Mouse (Mus musculus) small intestine, adult 2 months (tissue): Measurements from ENCODE around the gene Sdhb.

Source experiments
- CTCF ChIP-seq: fragments of 200-500 bp; IDR thresholded peaks from 2 replicates; pipeline ENCODE4 v1.5.1; 2012; ENCODE audit warnings: low read depth, mild to moderate bottlenecking, control low read depth, inconsistent platforms, low read length, moderate library complexity, mixed read lengths; ENCODE audit not compliant: insufficient replicate concordance, insufficient read length; ENCODE audit errors: extremely low read depth
- POLR2A ChIP-seq: fragments of 200-500 bp; IDR thresholded peaks from 2 replicates; pipeline ENCODE4 v1.6.1; 2012; ENCODE audit warnings: low read depth, mild to moderate bottlenecking, control low read depth, inconsistent platforms, low read length, moderate library complexity

GRCm38 (mm10) chr4:140946048-140946447 is 15.0 kb upstream of the Sdhb start:
- TF ChIP-seq CTCF (no peak), POLR2A (no peak)
